Mouse (Mus musculus) embryo, embryonic 11 days (tissue): ENCODE results near the gene Resp18.

Source experiments
- DNase-seq: peaks from one replicate; pipeline ENCODE4 v3.0.0-alpha.2; 2015

Gene Resp18

GRCm38 (mm10) chr1:75278228-75278627 is at the start of gene Resp18:
Gene Resp18, minus strand, starts transcription at chr1:75278415.
- DNase-seq, result no peak

- DNase-seq, result no peak
Observed at GRCm38 (mm10) chr1:75327461-75327860, 49.2 kb upstream of the Resp18 start.

- DNase-seq, result no peak
Observed at GRCm38 (mm10) chr1:75319166-75319565, 41.0 kb upstream of the Resp18 start.

GRCm38 (mm10) chr1:75318736-75319135 is 40.5 kb upstream of the Resp18 start:
- no peak for DNase-seq

- DNase-seq, result no peak
Observed at GRCm38 (mm10) chr1:75318301-75318700, 40.1 kb upstream of the Resp18 start.

- DNase-seq, result peak; percentile 100
Observed at GRCm38 (mm10) chr1:75317241-75318201, 39.3 kb upstream of the Resp18 start, which contains the start of gene Dnpep. Gene Dnpep, minus strand, starts transcription at chr1:75317990.

- peak; percentile 90 for DNase-seq
Observed at GRCm38 (mm10) chr1:75316861-75317240, 38.6 kb upstream of the Resp18 start.

- no peak for DNase-seq
Observed at GRCm38 (mm10) chr1:75315456-75316365, 37.5 kb upstream of the Resp18 start.

GRCm38 (mm10) chr1:75315011-75315410 is 36.8 kb upstream of the Resp18 start:
- DNase-seq, result no peak

- DNase-seq, result no peak
Observed at GRCm38 (mm10) chr1:75311694-75312093, 33.5 kb upstream of the Resp18 start.

GRCm38 (mm10) chr1:75304662-75305061 is 26.4 kb upstream of the Resp18 start:
- DNase-seq, result no peak

- DNase-seq, result no peak
Observed at GRCm38 (mm10) chr1:75294294-75294693, 16.1 kb upstream of the Resp18 start.

- DNase-seq, result no peak
Observed at GRCm38 (mm10) chr1:75293331-75293701, 15.1 kb upstream of the Resp18 start.

- DNase-seq, result no peak
Observed at GRCm38 (mm10) chr1:75292476-75293330, 14.5 kb upstream of the Resp18 start.

GRCm38 (mm10) chr1:75291321-75291720 is 13.1 kb upstream of the Resp18 start:
- DNase-seq, result no peak

GRCm38 (mm10) chr1:75290582-75290981 is 12.4 kb upstream of the Resp18 start:
- peak; percentile 55 for DNase-seq

- DNase-seq, result no peak
Observed at GRCm38 (mm10) chr1:75289888-75290431, 11.7 kb upstream of the Resp18 start.

GRCm38 (mm10) chr1:75289376-75289775 is 11.2 kb upstream of the Resp18 start:
- peak; percentile 78 for DNase-seq

- no peak for DNase-seq
Observed at GRCm38 (mm10) chr1:75284911-75285310, 6.7 kb upstream of the Resp18 start.

GRCm38 (mm10) chr1:75283017-75283416 is 4.8 kb upstream of the Resp18 start:
- no peak for DNase-seq

GRCm38 (mm10) chr1:75277195-75278188 is 723 bp downstream of the Resp18 start:
- DNase-seq, result peak; percentile 83
